Mouse (Mus musculus) cortical plate, adult 2 months (tissue): ENCODE data around the gene Cfap97d1.

ENCODE experiments used
- CTCF ChIP-seq: fragments of 200-500 bp; IDR thresholded peaks from 2 replicates; pipeline ENCODE4 v1.5.1; 2011; ENCODE audit warnings: mild to moderate bottlenecking, control low read depth, low read length; ENCODE audit not compliant: insufficient read depth; ENCODE audit errors: extremely low read depth
- POLR2A ChIP-seq: fragments of 200-500 bp; IDR thresholded peaks from 2 replicates; pipeline ENCODE4 v1.6.1; 2011; ENCODE audit warnings: mild to moderate bottlenecking, low read length, control low read depth; ENCODE audit not compliant: insufficient read depth; ENCODE audit errors: extremely low read depth

DNA sequence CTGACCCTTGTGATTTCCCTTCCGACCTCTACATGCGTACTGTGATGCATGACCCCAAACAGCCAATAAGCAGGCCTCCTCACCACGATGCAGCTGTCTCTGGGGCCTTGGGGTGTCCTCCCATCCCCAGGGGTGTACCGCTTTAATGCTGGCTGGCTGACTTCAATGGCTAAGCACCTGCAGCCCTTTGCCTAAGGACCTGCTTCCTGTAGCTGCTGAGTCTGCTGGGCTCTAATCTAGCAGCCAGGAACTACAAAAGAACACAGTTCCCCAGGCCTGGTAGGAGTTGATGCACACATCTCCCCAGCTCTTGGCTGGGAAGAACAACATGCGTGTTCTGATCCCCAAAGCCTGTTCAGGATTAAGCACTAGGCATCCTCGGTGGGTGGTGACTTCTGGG is 31.4 kb downstream of the Cfap97d1 start:
- TF ChIP-seq CTCF: no peak
- no peak for TF ChIP-seq POLR2A
